Mouse (Mus musculus) lung, adult 2 months (tissue): ENCODE results near the gene Dpf3.

ENCODE experiments used
- CTCF ChIP-seq: fragments of 200-500 bp; IDR thresholded peaks from 2 replicates; pipeline ENCODE4 v1.5.1; 2011; ENCODE audit warnings: mild to moderate bottlenecking, low read length, control low read depth; ENCODE audit not compliant: insufficient read depth
- POLR2A ChIP-seq: fragments of 200-500 bp; IDR thresholded peaks from 2 replicates; pipeline ENCODE4 v1.6.1; 2011; ENCODE audit warnings: low read depth, mild to moderate bottlenecking, control low read depth, low read length, borderline replicate concordance; ENCODE audit errors: extremely low read depth

- no peak for TF ChIP-seq CTCF
- TF ChIP-seq POLR2A, result no peak
These were observed 178.9 kb downstream of the Dpf3 start for GRCm38 (mm10) chr12:83308627-83309026.
